Mouse (Mus musculus) ovary, postnatal 36 days (tissue): ENCODE measurements at regions not wholly inside any gene's neighbourhood (a gene's known extent, or its start where the extent isn't known, plus 50 kb on each side); places are given as distances from the start of the nearest gene placed in this dataset.
A peak's percentile ranks its signal among the peaks of the same experiment; 100 is the strongest.

Experiments used
- DNase-seq: peaks from one replicate; pipeline ENCODE4 v3.0.0; 2022; ENCODE audit warnings: low spot score, mixed read lengths

- no peak for DNase-seq
Observed at GRCm38 (mm10) chr14:80789131-80789530, 805.2 kb downstream of the Olfm4 start.

- DNase-seq = no peak
Observed at GRCm38 (mm10) chr14:80799370-80799959, 815.6 kb downstream of the Olfm4 start.

GRCm38 (mm10) chr14:80830476-80830875, 846.6 kb downstream of the Olfm4 start:
- no peak for DNase-seq

- DNase-seq = no peak
Observed at GRCm38 (mm10) chr14:80844550-80844949, 860.7 kb downstream of the Olfm4 start.

- peak; percentile 50 for DNase-seq
Observed at GRCm38 (mm10) chr14:80845576-80846269, 861.8 kb downstream of the Olfm4 start.

- DNase-seq = no peak
Observed at GRCm38 (mm10) chr14:80846420-80847083, 862.7 kb downstream of the Olfm4 start.
